Mouse (Mus musculus): Measurements from ENCODE around the gene Wdr78.

- no peak for TF ChIP-seq CTCF (IDR thresholded peaks at IDR 0.05; ENCODE audit: low read depth, low read length)
- no peak for TF ChIP-seq POLR2A (IDR thresholded peaks at IDR 0.05; ENCODE audit: extremely low read depth, insufficient read depth, low read length)
Observed at GRCm38 (mm10) chr4:103039103-103039837, 75.1 kb downstream of the Wdr78 start.

Measured in liver, adult 2 months (tissue).